Mouse (Mus musculus) ES-Bruce4 (cell line): Measurements from ENCODE around the gene Aunip.

Experiments used
- CTCF ChIP-seq: IDR thresholded peaks from one replicate; pipeline ENCODE4 v1.8.1; 2011; ENCODE audit warnings: low read depth, low read length
- POLR2A ChIP-seq: IDR thresholded peaks from one replicate; pipeline ENCODE4 v1.8.1; 2011; ENCODE audit warnings: low read length; ENCODE audit not compliant: insufficient read depth

DNA sequence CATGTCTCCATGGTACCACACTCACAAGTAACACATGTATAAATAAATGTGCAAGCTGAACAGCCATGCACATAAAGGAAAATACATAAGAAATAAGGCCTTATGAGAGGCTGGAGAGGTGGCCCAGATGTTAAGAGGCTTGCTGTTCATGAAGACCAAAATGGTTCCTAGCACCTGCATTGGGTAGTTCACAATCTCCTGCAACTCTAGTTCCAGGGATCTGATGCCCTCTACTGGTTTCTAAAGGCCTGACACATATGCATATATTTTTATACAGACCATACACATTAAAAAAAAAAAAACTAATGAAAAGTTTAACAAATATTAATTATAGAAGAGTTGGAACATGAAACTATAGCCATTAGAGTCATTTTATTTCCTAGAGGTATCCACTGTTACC, 39.3 kb upstream of the Aunip start:
- TF ChIP-seq CTCF (no peak), POLR2A (no peak)
